Mouse (Mus musculus): Measurements from ENCODE around the gene Slc30a10. TPM values are rescaled to one million over a fixed set of nuclear protein-coding genes. Genes with fewer than 3 reads are reported as not detected.

Slc30a10 gene
- polyA plus RNA-seq, 1 experiment from 2014 or later: 8.3 TPM

Other genes starting within 250 kb of the Slc30a10 start
- gene Iars2, start 125.5 kb upstream of the Slc30a10 start, polyA plus RNA-seq (2015; fragmentation: Nextera tagmentation; extraction: Ambion mirVana): 18.6 and 19.6 TPM in 2 replicates
- gene Bpnt1, start 122.7 kb upstream of the Slc30a10 start, polyA plus RNA-seq (2015; fragmentation: Nextera tagmentation; extraction: Ambion mirVana): 59.2 and 61.5 TPM in 2 replicates
- gene Eprs, start 91.8 kb upstream of the Slc30a10 start, polyA plus RNA-seq (2015; fragmentation: Nextera tagmentation; extraction: Ambion mirVana): 131 and 136 TPM in 2 replicates